8 mouse cellular contexts compared by ENCODE assay signal in genomic region chr8:45884552-45884951, GRCm38 (mm10). TPM values are rescaled to one million over a fixed set of nuclear protein-coding genes. Genes with fewer than 3 reads are reported as not detected.
DNase-seq lines count a peak whose midpoint lies in the region; ATAC-seq and TF ChIP-seq lines count a peak whose summit lies in the region.

No protein-coding gene starts in this region.

- TF ChIP-seq CTCF in small intestine, adult 2 months (IDR thresholded peaks at IDR 0.05; ENCODE audit: extremely low read depth, insufficient read length, insufficient replicate concordance, low read depth, low read length) = no peak

- peaks cover 37% of the 10 kb centered on the region for H3K27me3 ChIP-seq in forebrain, embryonic 10.5 days (ENCODE audit: poor library complexity, severe bottlenecking)
- H3K27me3 ChIP-seq in hindbrain, embryonic 13.5 days = peaks cover 28% of the 10 kb centered on the region
- H3K27me3 ChIP-seq in liver, embryonic 15.5 days = peaks cover 17% of the 10 kb centered on the region
- H3K27me3 ChIP-seq in small intestine, adult 2 months (ENCODE audit: control insufficient read depth, insufficient read depth, low read length) = peaks cover 5% of the 10 kb centered on the region; the same call in 1 of the 2 replicates

- H3K4me2 ChIP-seq in hindbrain, embryonic 13.5 days = peak overlapping the region; percentile 69
- H3K4me2 ChIP-seq in liver, embryonic 15.5 days = peak overlapping the region; percentile 48

- DNase-seq in kidney, adult 18-20 months = peak; percentile 13
- no peak for DNase-seq in kidney, adult 9 months
- DNase-seq in forebrain, embryonic 10.5 days (ENCODE audit: extremely low spot score, low spot score) = peak; percentile 19
- DNase-seq in spleen, postnatal 4 days (ENCODE audit: low spot score in 2 of 2) = no peak
- no peak for DNase-seq in ovary, adult 18-20 months (ENCODE audit: low spot score)

- no peak overlapping the region for H3K27ac ChIP-seq in forebrain, embryonic 10.5 days
- no peak overlapping the region for H3K27ac ChIP-seq in hindbrain, embryonic 13.5 days
- H3K27ac ChIP-seq in liver, embryonic 15.5 days (replicated peaks) = no peak overlapping the region
- H3K27ac ChIP-seq in small intestine, adult 2 months (ENCODE audit: insufficient read depth, low read depth, low read length) = no peak overlapping the region

- no peaks in the 10 kb centered on the region for H3K36me3 ChIP-seq in forebrain, embryonic 10.5 days (replicated peaks)
- H3K36me3 ChIP-seq in hindbrain, embryonic 13.5 days = no peaks in the 10 kb centered on the region
- no peaks in the 10 kb centered on the region for H3K36me3 ChIP-seq in liver, embryonic 15.5 days (replicated peaks)
- no peaks in the 10 kb centered on the region for H3K36me3 ChIP-seq in small intestine, adult 2 months (ENCODE audit: control insufficient read depth, insufficient read depth, low read length)

- 15% methylated on average over 13 of the region's 13 CpGs for WGBS in forebrain, embryonic 10.5 days
- WGBS in hindbrain, embryonic 13.5 days = 13% methylated on average over 13 of the region's 13 CpGs
- WGBS in liver, embryonic 15.5 days (ENCODE audit: insufficient replicate concordance) = 9% methylated on average over 13 of the region's 13 CpGs
- WGBS in small intestine, adult 2 months = 4% methylated on average over 13 of the region's 13 CpGs

- peaks cover 19% of the 10 kb centered on the region for H3K4me1 ChIP-seq in forebrain, embryonic 10.5 days
- peaks cover 21% of the 10 kb centered on the region for H3K4me1 ChIP-seq in hindbrain, embryonic 13.5 days (replicated peaks)
- H3K4me1 ChIP-seq in liver, embryonic 15.5 days (replicated peaks) = no peaks in the 10 kb centered on the region
- no peaks in the 10 kb centered on the region; the same call in 1 of the 2 replicates for H3K4me1 ChIP-seq in small intestine, adult 2 months (ENCODE audit: control insufficient read depth, insufficient read depth, insufficient read length, low read length)

- no peak for ATAC-seq in hindbrain, embryonic 13.5 days (ENCODE audit: low FRiP score)
- ATAC-seq in liver, embryonic 15.5 days (ENCODE audit: insufficient read depth) = no peak

- H3K4me3 ChIP-seq in forebrain, embryonic 10.5 days = peak overlapping the region; percentile 56
- peak overlapping the region; percentile 39 for H3K4me3 ChIP-seq in hindbrain, embryonic 13.5 days
- 0 out of 2 replicates have a peak overlapping the region, but pooled peaks have one; percentile 12 for H3K4me3 ChIP-seq in liver, embryonic 15.5 days (replicated peaks)
- peak overlapping the region; percentile 29 for H3K4me3 ChIP-seq in small intestine, adult 2 months (ENCODE audit: low read depth, low read length)

- peaks cover 6% of the 10 kb centered on the region; the same call in 1 of the 2 replicates for H3K9me3 ChIP-seq in forebrain, embryonic 10.5 days
- H3K9me3 ChIP-seq in hindbrain, embryonic 13.5 days = no peaks in the 10 kb centered on the region
- H3K9me3 ChIP-seq in liver, embryonic 15.5 days (replicated peaks) = no peaks in the 10 kb centered on the region

- no peak overlapping the region for H3K9ac ChIP-seq in hindbrain, embryonic 13.5 days
- no peak overlapping the region for H3K9ac ChIP-seq in liver, embryonic 15.5 days

- no peak for TF ChIP-seq POLR2A in small intestine, adult 2 months (IDR thresholded peaks at IDR 0.05; ENCODE audit: low read depth, low read length)

RNA-seq across cellular contexts. Expression of gene Pdlim3, which starts 0.7 kb away (rescaled TPM):
- polyA plus RNA-seq in forebrain, embryonic 10.5 days (2016; fragmentation: Nextera tagmentation; extraction: Ambion mirVana) = 2.7 and 3.0 TPM in 2 replicates
- 18.1 and 20.0 TPM in 2 replicates for polyA plus RNA-seq in hindbrain, embryonic 13.5 days (2015; fragmentation: Nextera tagmentation; extraction: Ambion mirVana)
- polyA plus RNA-seq in liver, embryonic 15.5 days (2015; fragmentation: Nextera tagmentation; extraction: Ambion mirVana) = 3.6 and 4.4 TPM in 2 replicates
- polyA plus RNA-seq in small intestine, adult 2 months (2012; rRNA removed) = 52.8 and 59.5 TPM in 2 replicates

RNA-seq across cellular contexts. Expression of gene Ccdc110, which starts 49.9 kb away (rescaled TPM):
- 0.09 and 0.18 TPM in 2 replicates for polyA plus RNA-seq in forebrain, embryonic 10.5 days (2016; fragmentation: Nextera tagmentation; extraction: Ambion mirVana)
- 0.06 and 0.19 TPM in 2 replicates for polyA plus RNA-seq in hindbrain, embryonic 13.5 days (2015; fragmentation: Nextera tagmentation; extraction: Ambion mirVana)
- polyA plus RNA-seq in liver, embryonic 15.5 days (2015; fragmentation: Nextera tagmentation; extraction: Ambion mirVana) = not detected in 2 replicates
- 0.04 TPM in 1 of 2 replicates, not detected in the other for polyA plus RNA-seq in small intestine, adult 2 months (2012; rRNA removed)

Comparison
In these comparisons a context has a peak if more than half of its experiments do, and no peak if none do; other contexts are left out.
1. DNase-seq: peak in kidney, adult 18-20 months (single experiment) and forebrain, embryonic 10.5 days (single experiment); none in kidney, adult 9 months (single experiment), spleen, postnatal 4 days (0 of 2) and ovary, adult 18-20 months (single experiment).
2. Peak in every context shown above with its lines, with median percentiles within 50 percentile points of each other: H3K4me3 ChIP-seq.